Mouse (Mus musculus) midbrain, embryonic 13.5 days (tissue): Measurements from ENCODE around the gene Zfp414. TPM values are rescaled to one million over a fixed set of nuclear protein-coding genes. Genes with fewer than 3 reads are reported as not detected.
"Not testable (repeated sequence)": the region's sequence is repeated elsewhere in the genome, so short reads cannot be mapped to it uniquely, and the experiment has no call there.

Experiments
- ATAC-seq: fragments of 200-750 bp; cut with Nextera tagmentation; 2 replicates; pipeline ENCODE4 v1.8.0; 2017; ENCODE audit warnings: mild to moderate bottlenecking, moderate TSS enrichment, moderate library complexity
- H3K27ac ChIP-seq: fragments of 300-500 bp; sonication (generic); 2 replicates; pipeline ENCODE4 v1.5.1; 2015; ENCODE audit warnings: inconsistent platforms, mild to moderate bottlenecking, moderate library complexity
- H3K27me3 ChIP-seq: fragments of 300-500 bp; sonication (generic); 2 replicates; pipeline ENCODE4 v1.6.1; 2015; ENCODE audit warnings: mild to moderate bottlenecking, inconsistent platforms
- H3K36me3 ChIP-seq: fragments of 300-500 bp; sonication (generic); 2 replicates; pipeline ENCODE4 v1.6.1; 2015; ENCODE audit warnings: mild to moderate bottlenecking, inconsistent platforms
- H3K4me1 ChIP-seq: fragments of 300-500 bp; sonication (generic); replicated peaks from 2 replicates; pipeline ENCODE4 v1.6.1; 2015; ENCODE audit warnings: inconsistent platforms
- H3K4me2 ChIP-seq: fragments of 300-500 bp; sonication (generic); replicated peaks from 2 replicates; pipeline ENCODE4 v1.6.1; 2015; ENCODE audit warnings: moderate library complexity, mild to moderate bottlenecking, inconsistent platforms
- H3K4me3 ChIP-seq: fragments of 300-500 bp; sonication (generic); replicated peaks from 2 replicates; pipeline ENCODE4 v1.5.1; 2015; ENCODE audit warnings: mild to moderate bottlenecking, inconsistent platforms
- H3K9ac ChIP-seq: fragments of 300-500 bp; sonication (generic); replicated peaks from 2 replicates; pipeline ENCODE4 v1.6.1; 2015; ENCODE audit warnings: mild to moderate bottlenecking, inconsistent platforms
- H3K9me3 ChIP-seq: fragments of 300-500 bp; sonication (generic); 2 replicates; pipeline ENCODE4 v1.6.1; 2016; ENCODE audit warnings: mild to moderate bottlenecking, inconsistent platforms
- WGBS: fragments of 180-500 bp; shearing (Covaris S2); methylation state at CpG from one replicate; pipeline ENCODE4 v1.1.7; 2015; 5-methylcytosine and 5-hydroxymethylcytosine counted together
- polyA plus RNA-seq: library from polyadenylated mRNA; unstranded; fragments of >200 nt; fragmentation: Nextera tagmentation; extraction: Ambion mirVana; gene quantifications from 2 replicates; pipeline ENCODE4 v1.2.1, GENCODE M21; 2015

Gene Zfp414
- 68.0 and 69.0 TPM in 2 replicates for polyA plus RNA-seq

DNA sequence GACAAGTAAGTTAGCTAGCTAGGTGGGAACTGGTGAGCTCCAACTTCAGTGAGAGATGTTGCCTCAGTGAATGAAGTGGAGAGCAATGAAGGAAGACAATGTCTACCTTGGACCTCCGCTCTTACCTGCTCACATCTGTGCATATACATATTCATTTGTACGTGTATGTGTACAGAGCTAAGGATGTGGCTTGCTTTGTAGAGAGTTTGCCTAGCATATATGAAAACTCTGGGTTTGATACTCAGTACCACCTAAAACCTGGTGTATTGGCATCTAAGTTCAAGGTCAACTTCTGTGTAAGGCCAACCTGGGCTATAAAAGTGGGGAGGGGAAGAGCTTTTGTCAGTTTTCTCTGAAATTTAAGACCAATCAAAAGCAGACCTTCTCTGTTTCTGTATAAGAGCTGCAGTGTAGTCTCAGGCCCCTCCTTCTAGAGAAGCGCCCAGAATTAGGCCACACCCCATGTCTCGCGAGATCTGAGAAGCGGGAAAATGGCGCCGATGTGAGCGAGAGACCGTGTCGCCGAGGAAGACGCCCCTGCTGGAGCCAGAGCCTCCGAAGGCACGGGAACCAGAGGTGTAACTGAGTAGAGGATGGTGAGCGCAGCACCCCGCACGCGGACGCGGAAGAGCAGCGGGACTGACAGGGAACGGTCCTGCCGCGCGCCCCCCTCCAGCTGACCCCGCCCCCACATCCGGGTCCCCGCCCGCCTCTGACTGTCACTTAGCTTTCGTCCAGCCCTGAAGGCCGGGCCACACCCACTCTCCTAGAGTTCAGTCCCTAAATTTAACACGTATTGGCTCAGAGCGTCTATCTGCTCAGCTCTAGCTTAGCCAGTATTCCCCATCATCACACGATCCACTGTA, at the start of gene Zfp414:
Zfp414 (plus strand) TSS at position 470 of the 866 bp plus-strand sequence.
- H3K27ac ChIP-seq, result peak within 1 kb of the TSS; percentile 98
- H3K36me3 ChIP-seq, result peaks cover 21% of the 10 kb centered on the region
- H3K4me3 ChIP-seq, result peak within 1 kb of the TSS; percentile 66
- no peaks in the 10 kb centered on the region for H3K27me3 ChIP-seq
- H3K4me2 ChIP-seq, result peak within 1 kb of the TSS; percentile 74
- 4% methylated on average over 34 of the region's 35 CpGs for WGBS
- H3K4me1 ChIP-seq, result peaks cover 25% of the 10 kb centered on the region
- H3K9me3 ChIP-seq, result no peaks in the 10 kb centered on the region
- peak; percentile 95 for ATAC-seq
- H3K9ac ChIP-seq, result peak within 1 kb of the TSS; percentile 82

DNA sequence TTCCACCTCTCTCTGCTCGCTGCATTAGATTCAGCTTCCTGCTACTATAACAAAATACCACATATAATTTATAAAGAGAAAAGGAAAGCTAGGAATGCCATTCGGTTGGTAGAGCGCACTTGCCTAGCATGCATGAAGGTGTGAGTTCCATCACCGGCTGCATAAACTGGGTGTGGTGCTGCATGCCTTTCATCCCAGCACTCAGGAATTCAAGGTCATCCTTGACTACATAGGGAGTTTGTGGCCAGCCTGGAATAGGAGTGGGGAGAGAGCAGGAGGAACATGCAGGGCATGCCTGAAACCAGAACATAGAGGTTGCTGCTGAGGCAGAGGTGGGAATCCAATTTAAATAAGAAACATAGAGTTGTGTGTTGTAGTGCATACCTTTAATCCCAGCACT, 44.8 kb upstream of the Zfp414 start:
- Histone ChIP-seq H3K36me3 (no peaks in the 10 kb centered on the region), H3K9ac (no peak overlapping the region), H3K27ac (no peak overlapping the region), H3K4me2 (no peak overlapping the region), H3K9me3 (no peaks in the 10 kb centered on the region), H3K4me1 (no peaks in the 10 kb centered on the region), H3K4me3 (no peak overlapping the region), H3K27me3 (no peaks in the 10 kb centered on the region)
- 93% methylated on average over 4 of the region's 4 CpGs for WGBS
- ATAC-seq, result no peak

DNA sequence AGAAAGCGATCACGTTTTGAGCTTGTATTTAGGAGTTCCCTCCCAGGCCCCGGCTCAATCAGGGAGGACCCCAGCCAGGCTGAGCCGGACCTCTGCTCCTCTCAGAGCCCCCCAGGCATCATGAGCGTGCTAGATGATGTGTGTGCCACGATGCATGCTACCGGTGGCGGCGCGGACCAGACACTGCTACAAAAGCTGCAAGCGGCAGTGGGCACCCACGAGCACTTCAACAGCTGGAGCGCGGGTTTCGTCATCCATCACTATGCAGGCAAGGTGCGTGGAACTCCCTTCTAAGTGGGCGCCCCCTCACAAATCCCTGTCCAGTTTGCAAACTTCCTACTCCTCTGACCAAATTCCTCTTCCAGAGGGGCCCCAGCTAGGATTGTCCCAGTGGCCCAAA, 42.9 kb upstream of the Zfp414 start:
- Histone ChIP-seq H3K4me2 (no peak overlapping the region), H3K9ac (no peak overlapping the region), H3K9me3 (no peaks in the 10 kb centered on the region), H3K36me3 (no peaks in the 10 kb centered on the region), H3K27ac (no peak overlapping the region), H3K4me3 (no peak overlapping the region), H3K4me1 (no peaks in the 10 kb centered on the region), H3K27me3 (no peaks in the 10 kb centered on the region)
- 75% methylated on average over 17 of the region's 17 CpGs for WGBS
- ATAC-seq, result no peak

DNA sequence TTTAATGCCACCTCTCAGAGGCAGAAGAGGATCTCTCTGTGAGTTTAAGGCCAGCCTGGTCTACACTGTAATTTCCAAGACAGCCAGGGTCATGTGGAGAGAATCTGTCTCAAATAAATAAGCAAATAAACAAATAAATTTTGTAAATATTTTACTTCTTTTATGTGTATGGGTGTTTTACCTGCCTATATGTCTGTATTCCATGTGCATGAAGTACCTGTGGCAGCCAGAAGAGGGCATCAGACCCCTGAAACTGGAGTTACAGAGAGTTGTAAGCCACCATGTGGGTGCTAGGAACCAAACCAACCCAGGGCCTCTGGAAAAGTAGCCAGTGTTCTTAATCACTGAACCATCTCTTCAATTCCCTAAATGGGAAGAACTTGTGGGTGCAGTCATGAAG, 31.6 kb upstream of the Zfp414 start:
- no peak overlapping the region for H3K27ac ChIP-seq

DNA sequence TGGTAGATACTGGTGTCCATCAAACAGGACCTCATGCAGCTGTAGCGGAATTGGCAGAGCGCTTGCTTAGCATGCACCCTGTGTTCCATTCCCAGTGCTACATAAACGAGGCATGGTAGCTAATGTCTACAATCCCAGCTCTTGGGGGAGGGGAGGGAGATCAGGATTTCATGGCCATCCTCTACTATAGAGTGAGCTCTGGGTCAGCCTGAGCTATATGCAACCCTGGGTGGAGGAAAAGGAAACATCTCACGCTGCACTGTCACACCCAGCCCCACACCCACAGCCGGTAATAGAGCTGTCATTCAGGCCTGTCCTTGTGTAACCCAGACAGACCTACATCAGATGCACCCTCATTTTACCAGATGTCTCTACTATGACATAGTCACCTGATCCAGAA, 30.4 kb upstream of the Zfp414 start:
- Histone ChIP-seq H3K9me3 (peaks cover 3% of the 10 kb centered on the region; the same call in 1 of the 2 replicates), H3K4me2 (no peak overlapping the region), H3K9ac (no peak overlapping the region), H3K4me1 (no peaks in the 10 kb centered on the region), H3K4me3 (no peak overlapping the region), H3K27me3 (no peaks in the 10 kb centered on the region), H3K36me3 (no peaks in the 10 kb centered on the region), H3K27ac (no peak overlapping the region)
- ATAC-seq, result no peak
- WGBS, result 93% methylated on average over 5 of the region's 5 CpGs

More for the DNA sequence above, 31.6 kb upstream of the Zfp414 start:
- H3K27me3 ChIP-seq, result no peaks in the 10 kb centered on the region
- no peak overlapping the region for H3K4me2 ChIP-seq
- H3K9ac ChIP-seq, result no peak overlapping the region
- H3K36me3 ChIP-seq, result no peaks in the 10 kb centered on the region
- H3K9me3 ChIP-seq, result peaks cover 3% of the 10 kb centered on the region; the same call in 1 of the 2 replicates
- ATAC-seq, result no peak
- no peak overlapping the region for H3K4me3 ChIP-seq
- H3K4me1 ChIP-seq, result no peaks in the 10 kb centered on the region

DNA sequence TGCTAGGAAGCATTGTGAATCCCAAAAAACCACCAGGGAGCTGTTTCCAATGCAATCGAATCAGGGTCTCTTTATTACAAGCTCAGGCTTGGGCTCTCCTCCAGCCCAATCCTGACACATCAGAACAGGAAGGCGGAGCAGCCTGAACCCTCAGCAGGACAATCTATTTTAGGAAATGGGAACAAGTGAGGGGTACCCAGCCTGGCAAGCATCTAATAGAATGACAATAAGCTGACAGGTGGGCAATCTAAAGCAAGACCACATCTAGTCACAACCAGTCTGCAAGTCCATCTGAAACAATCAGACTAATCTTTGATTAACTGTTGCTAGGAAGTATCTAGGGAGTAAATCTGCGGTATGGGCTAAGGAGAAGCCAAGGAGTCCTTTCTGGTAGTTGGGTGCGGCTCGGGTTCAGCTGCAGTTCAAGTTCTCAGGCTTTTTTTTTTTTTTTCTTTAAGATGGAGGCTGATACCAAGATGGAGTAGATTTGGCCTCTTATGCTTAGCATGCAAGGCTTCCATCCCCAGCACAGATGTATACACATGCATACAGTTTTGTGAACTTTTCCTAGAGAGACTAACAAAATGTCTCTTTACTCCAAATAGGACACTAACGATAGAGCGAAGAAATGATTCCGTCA, 28.9 kb upstream of the Zfp414 start:
- 91% methylated on average over 8 of the region's 8 CpGs for WGBS
- ATAC-seq, result no peak
- Histone ChIP-seq H3K4me2 (no peak overlapping the region), H3K36me3 (no peaks in the 10 kb centered on the region), H3K9ac (no peak overlapping the region), H3K27me3 (no peaks in the 10 kb centered on the region), H3K4me3 (no peak overlapping the region), H3K9me3 (peaks cover 3% of the 10 kb centered on the region; the same call in 1 of the 2 replicates), H3K27ac (no peak overlapping the region), H3K4me1 (no peaks in the 10 kb centered on the region)

DNA sequence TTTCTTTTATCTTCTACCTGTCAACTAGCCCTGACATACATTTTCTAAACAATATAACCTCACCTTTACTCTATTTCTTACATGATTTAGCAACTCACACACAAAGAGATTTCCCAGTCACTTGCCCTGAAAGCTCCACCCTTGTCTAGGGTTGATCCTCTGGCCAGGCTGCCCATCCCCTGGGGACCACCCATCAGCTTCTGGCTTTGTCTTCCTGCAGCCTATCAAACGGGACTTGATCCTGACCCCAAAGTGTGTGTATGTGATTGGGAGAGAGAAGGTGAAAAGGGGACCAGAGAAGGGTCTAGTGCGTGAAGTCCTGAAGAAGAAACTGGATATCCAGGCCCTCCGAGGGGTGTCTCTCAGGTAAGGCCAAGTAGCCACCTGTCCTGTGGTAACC, 28.1 kb upstream of the Zfp414 start:
- no peak overlapping the region for H3K27ac ChIP-seq
- H3K36me3 ChIP-seq, result no peaks in the 10 kb centered on the region
- H3K4me1 ChIP-seq, result no peaks in the 10 kb centered on the region
- H3K4me3 ChIP-seq, result no peak overlapping the region
- no peaks in the 10 kb centered on the region for H3K27me3 ChIP-seq
- no peak overlapping the region for H3K4me2 ChIP-seq
- no peak overlapping the region for H3K9ac ChIP-seq
- no peak for ATAC-seq
- H3K9me3 ChIP-seq, result peaks cover 3% of the 10 kb centered on the region; the same call in 1 of the 2 replicates
- 85% methylated on average over 3 of the region's 3 CpGs for WGBS

DNA sequence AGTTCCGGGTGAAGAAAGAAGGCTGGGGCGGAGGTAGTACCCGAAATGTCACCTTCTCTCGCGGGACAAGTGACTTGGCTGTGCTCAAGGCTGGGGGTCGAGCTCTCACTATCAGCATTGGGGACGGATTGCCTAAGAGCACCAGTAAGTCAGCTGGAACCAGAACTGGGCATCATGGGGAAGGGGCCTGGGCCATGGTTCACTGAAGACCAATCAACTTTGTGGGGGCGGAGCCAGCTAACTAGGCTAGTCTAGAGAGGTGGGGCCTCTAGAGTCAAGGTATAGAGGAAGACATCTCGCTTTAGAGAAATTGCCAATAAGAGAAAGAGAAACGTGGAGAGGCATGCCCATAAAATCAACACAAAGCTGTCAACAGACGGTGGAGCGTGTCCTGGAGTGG, 26.9 kb upstream of the Zfp414 start:
- no peak for ATAC-seq
- no peak overlapping the region for H3K9ac ChIP-seq
- WGBS, result 83% methylated on average over 12 of the region's 12 CpGs
- no peaks in the 10 kb centered on the region for H3K36me3 ChIP-seq
- H3K4me3 ChIP-seq, result no peak overlapping the region
- peaks cover 3% of the 10 kb centered on the region; the same call in 1 of the 2 replicates for H3K9me3 ChIP-seq
- no peaks in the 10 kb centered on the region for H3K4me1 ChIP-seq
- no peak overlapping the region for H3K4me2 ChIP-seq
- H3K27ac ChIP-seq, result no peak overlapping the region
- no peaks in the 10 kb centered on the region for H3K27me3 ChIP-seq

DNA sequence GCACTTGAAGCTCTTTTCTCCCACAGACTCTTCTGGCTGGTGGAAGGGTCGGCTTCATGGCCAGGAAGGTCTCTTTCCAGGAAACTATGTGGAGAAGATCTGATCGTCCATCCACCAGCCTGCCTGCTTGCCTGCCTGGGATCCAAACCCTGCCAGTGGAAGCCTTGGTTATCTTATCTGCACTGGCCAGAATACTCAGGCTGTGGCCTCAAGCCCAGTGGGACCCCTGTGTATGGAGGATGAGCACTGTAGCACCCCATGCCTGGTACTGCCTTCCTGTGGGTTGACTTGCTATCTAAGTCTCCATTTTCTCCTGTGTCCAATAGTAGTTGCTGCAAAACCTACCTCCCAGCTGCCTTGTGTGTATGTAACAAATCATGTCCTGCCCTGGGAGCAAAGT, 21.6 kb upstream of the Zfp414 start:
- Histone ChIP-seq H3K4me2 (no peak overlapping the region), H3K36me3 (no peaks in the 10 kb centered on the region), H3K9ac (no peak overlapping the region), H3K4me1 (no peaks in the 10 kb centered on the region), H3K27ac (no peak overlapping the region), H3K27me3 (no peaks in the 10 kb centered on the region), H3K4me3 (no peak overlapping the region), H3K9me3 (no peaks in the 10 kb centered on the region)
- ATAC-seq, result no peak
- 86% methylated on average over 2 of the region's 2 CpGs for WGBS

DNA sequence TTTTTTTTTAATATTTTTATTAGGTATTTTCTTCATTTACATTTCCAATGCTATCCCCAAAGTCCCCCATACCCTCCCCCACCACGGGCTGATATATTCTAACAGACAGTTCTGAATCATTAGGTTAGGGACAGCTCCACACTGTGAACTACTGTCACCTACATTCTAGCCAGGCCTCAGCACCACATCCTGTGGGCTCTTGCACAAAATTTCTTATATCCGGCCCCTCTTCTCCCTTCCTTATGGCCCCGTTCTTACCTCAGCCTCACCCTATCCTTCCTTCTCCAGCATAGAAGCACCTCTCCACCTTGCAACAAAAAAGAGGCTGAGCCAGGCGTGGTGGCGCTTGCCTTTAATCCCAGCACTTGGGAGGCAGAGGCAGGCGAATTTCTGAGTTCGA, 18.3 kb upstream of the Zfp414 start:
- H3K4me2 ChIP-seq, result no peak overlapping the region
- WGBS, result 83% methylated on average over 7 of the region's 7 CpGs
- no peaks in the 10 kb centered on the region for H3K9me3 ChIP-seq
- no peak overlapping the region for H3K4me3 ChIP-seq
- no peak overlapping the region for H3K9ac ChIP-seq
- ATAC-seq, result no peak
- H3K4me1 ChIP-seq, result no peaks in the 10 kb centered on the region
- no peaks in the 10 kb centered on the region for H3K27me3 ChIP-seq
- H3K27ac ChIP-seq, result no peak overlapping the region
- H3K36me3 ChIP-seq, result no peaks in the 10 kb centered on the region

DNA sequence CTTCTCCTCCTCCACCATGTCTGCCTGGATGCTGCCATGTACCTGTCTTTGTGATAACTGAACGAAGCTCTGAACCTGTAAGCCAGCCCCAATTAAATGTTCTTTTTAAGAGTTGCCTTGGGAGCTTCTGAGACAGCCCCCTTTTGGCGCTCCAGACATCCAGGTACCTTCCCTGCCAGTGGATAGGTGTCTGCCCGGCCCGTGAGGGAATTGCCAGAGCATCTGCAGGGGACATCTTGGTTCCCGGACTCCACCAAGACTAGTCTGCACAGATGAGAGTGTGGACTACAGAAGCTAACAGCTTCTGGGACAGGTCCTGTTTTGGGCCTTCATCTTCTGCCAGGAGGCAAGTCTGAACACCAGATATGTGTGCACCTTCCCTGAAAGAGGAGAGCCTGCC, 15.2 kb upstream of the Zfp414 start:
- H3K27me3 ChIP-seq, H3K27ac ChIP-seq, H3K36me3 ChIP-seq, H3K4me2 ChIP-seq, H3K4me1 ChIP-seq, ATAC-seq, H3K9me3 ChIP-seq, H3K9ac ChIP-seq, H3K4me3 ChIP-seq: not testable (repeated sequence)
- WGBS, result 87% methylated on average over 5 of the region's 5 CpGs

DNA sequence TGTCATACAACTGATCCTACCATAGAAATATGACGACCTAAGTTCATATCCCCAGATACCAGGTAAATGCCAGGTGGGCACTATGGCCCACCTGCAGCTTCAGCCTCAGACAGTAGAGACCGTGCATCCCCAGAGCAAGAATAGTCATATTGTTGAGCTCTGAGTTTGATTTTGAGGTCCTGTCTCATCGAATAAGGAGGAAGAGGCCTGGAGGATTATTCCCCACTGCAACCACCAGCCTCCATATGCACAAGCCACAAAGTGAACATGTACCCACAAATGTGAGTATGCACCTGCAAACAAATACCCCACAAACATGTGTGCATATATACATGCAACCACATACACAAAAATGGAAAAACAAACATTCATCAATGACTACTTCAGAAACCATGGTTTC, 1.6 kb upstream of the Zfp414 start:
- Histone ChIP-seq H3K9me3 (no peaks in the 10 kb centered on the region), H3K4me3 (no peak overlapping the region), H3K4me1 (peaks cover 25% of the 10 kb centered on the region), H3K27ac (no peak overlapping the region), H3K4me2 (no peak overlapping the region), H3K36me3 (peaks cover 17% of the 10 kb centered on the region), H3K9ac (no peak overlapping the region), H3K27me3 (no peaks in the 10 kb centered on the region)
- no peak for ATAC-seq
- WGBS, result 88% methylated on average over 3 of the region's 3 CpGs
